Mouse (Mus musculus): Measurements from ENCODE around the gene Ssbp4.

DNA sequence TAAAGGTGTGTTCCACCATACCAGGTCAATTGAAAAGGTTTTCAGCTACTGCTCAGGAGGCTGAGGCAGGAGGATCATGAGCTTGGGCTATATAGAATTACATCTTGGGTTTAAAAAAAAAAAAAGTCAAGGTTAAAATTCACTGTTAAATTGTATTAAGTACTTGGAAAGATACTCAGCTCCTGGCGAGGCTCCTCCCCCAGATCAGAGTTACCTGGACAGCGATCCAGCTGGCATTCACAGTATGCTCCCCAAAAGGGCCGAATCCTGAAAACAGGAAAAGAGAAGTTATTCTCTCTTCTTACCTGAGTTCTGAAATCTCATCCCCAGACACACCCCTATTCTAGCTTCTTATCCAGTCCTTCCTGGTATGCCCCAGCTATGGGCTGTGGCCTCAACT lies 48.5 kb upstream of the Ssbp4 start:
- TF ChIP-seq POLR2A (IDR thresholded peaks at IDR 0.05; ENCODE audit: borderline replicate concordance, insufficient read depth, low read length) (no peak), CTCF (IDR thresholded peaks at IDR 0.05; ENCODE audit: borderline replicate concordance, insufficient read depth, low read depth, low read length) (no peak)

All from cerebellum, adult 2 months (tissue).